Mouse (Mus musculus): ENCODE data around the gene Tspan31. TPM values are rescaled to one million over a fixed set of nuclear protein-coding genes. Genes with fewer than 3 reads are reported as not detected.

Gene Tspan31
- polyA plus RNA-seq (2014; fragmentation: Nextera tagmentation; extraction: Ambion mirVana): 92.4 and 114 TPM in 2 replicates

- H3K36me3 ChIP-seq (ENCODE audit: control insufficient read depth, insufficient read depth, low read length): peaks cover 35% of the 10 kb centered on the region
- H3K9me3 ChIP-seq (ENCODE audit: control insufficient read depth, low read length): no peaks in the 10 kb centered on the region
- WGBS: 2% methylated on average over 36 of the region's 36 CpGs
- peak; percentile 87 for ATAC-seq (replicated peaks; ENCODE audit: low FRiP score, low TSS enrichment, low read depth)
- peak; percentile 67 for DNase-seq (ENCODE audit: low spot score)
- peak within 1 kb of the TSS; percentile 89 for H3K27ac ChIP-seq (ENCODE audit: low read depth)
- peaks cover 2% of the 10 kb centered on the region; the same call in 1 of the 2 replicates for H3K27me3 ChIP-seq (replicated peaks; ENCODE audit: control insufficient read depth, insufficient read depth, low read length)
- H3K4me1 ChIP-seq (replicated peaks; ENCODE audit: control insufficient read depth, insufficient read depth, low read length): peaks cover 15% of the 10 kb centered on the region
- H3K4me2 ChIP-seq (ENCODE audit: low read length): peak within 1 kb of the TSS; percentile 90
- peak within 1 kb of the TSS; percentile 79 for H3K4me3 ChIP-seq (ENCODE audit: low read depth, low read length)
- H3K9ac ChIP-seq (ENCODE audit: low read length): peak within 1 kb of the TSS; percentile 77
Observed at GRCm38 (mm10) chr10:127070190-127071121, at the start of gene Tspan31. Tspan31 (minus strand) TSS chr10:127070264.

GRCm38 (mm10) chr10:127119229-127119628 lies 49.2 kb upstream of the Tspan31 start:
- H3K4me3 ChIP-seq (ENCODE audit: low read depth, low read length): no peak overlapping the region
- no peak overlapping the region for H3K4me2 ChIP-seq (ENCODE audit: low read length)
- no peaks in the 10 kb centered on the region for H3K27me3 ChIP-seq (replicated peaks; ENCODE audit: control insufficient read depth, insufficient read depth, low read length)
- ATAC-seq (replicated peaks; ENCODE audit: low FRiP score, low TSS enrichment, low read depth): no peak
- no peak overlapping the region for H3K9ac ChIP-seq (ENCODE audit: low read length)
- no peak overlapping the region for H3K27ac ChIP-seq (ENCODE audit: low read depth)
- DNase-seq (ENCODE audit: low spot score): no peak
- H3K9me3 ChIP-seq (ENCODE audit: control insufficient read depth, low read length): no peaks in the 10 kb centered on the region
- H3K4me1 ChIP-seq (replicated peaks; ENCODE audit: control insufficient read depth, insufficient read depth, low read length): peaks cover 13% of the 10 kb centered on the region
- peaks cover 42% of the 10 kb centered on the region for H3K36me3 ChIP-seq (ENCODE audit: control insufficient read depth, insufficient read depth, low read length)
- 92% methylated on average over 10 of the region's 10 CpGs for WGBS

- H3K27me3 ChIP-seq (replicated peaks; ENCODE audit: control insufficient read depth, insufficient read depth, low read length): no peaks in the 10 kb centered on the region
- peaks cover 42% of the 10 kb centered on the region for H3K36me3 ChIP-seq (ENCODE audit: control insufficient read depth, insufficient read depth, low read length)
- H3K4me1 ChIP-seq (replicated peaks; ENCODE audit: control insufficient read depth, insufficient read depth, low read length): peaks cover 13% of the 10 kb centered on the region
- no peak for DNase-seq (ENCODE audit: low spot score)
- H3K9me3 ChIP-seq (ENCODE audit: control insufficient read depth, low read length): no peaks in the 10 kb centered on the region
- H3K4me2 ChIP-seq (ENCODE audit: low read length): no peak overlapping the region
- ATAC-seq (replicated peaks; ENCODE audit: low FRiP score, low TSS enrichment, low read depth): no peak
- H3K4me3 ChIP-seq (ENCODE audit: low read depth, low read length): no peak overlapping the region
- H3K27ac ChIP-seq (ENCODE audit: low read depth): no peak overlapping the region
- no peak overlapping the region for H3K9ac ChIP-seq (ENCODE audit: low read length)
- 93% methylated on average over 11 of the region's 11 CpGs for WGBS
Observed at GRCm38 (mm10) chr10:127118470-127118869, 48.4 kb upstream of the Tspan31 start.

GRCm38 (mm10) chr10:127115068-127115467 lies 45.0 kb upstream of the Tspan31 start:
- ATAC-seq (replicated peaks; ENCODE audit: low FRiP score, low TSS enrichment, low read depth): no peak
- Histone ChIP-seq H3K9ac (ENCODE audit: low read length) (no peak overlapping the region), H3K4me1 (replicated peaks; ENCODE audit: control insufficient read depth, insufficient read depth, low read length) (0 out of 2 replicates have a peak, but pooled peaks cover under 1% of the 10 kb centered on the region), H3K27me3 (replicated peaks; ENCODE audit: control insufficient read depth, insufficient read depth, low read length) (no peaks in the 10 kb centered on the region), H3K9me3 (ENCODE audit: control insufficient read depth, low read length) (no peaks in the 10 kb centered on the region), H3K27ac (ENCODE audit: low read depth) (no peak overlapping the region), H3K36me3 (ENCODE audit: control insufficient read depth, insufficient read depth, low read length) (peaks cover 48% of the 10 kb centered on the region), H3K4me3 (ENCODE audit: low read depth, low read length) (no peak overlapping the region), H3K4me2 (ENCODE audit: low read length) (no peak overlapping the region)
- no peak for DNase-seq (ENCODE audit: low spot score)
- 87% methylated on average over 2 of the region's 2 CpGs for WGBS

- ATAC-seq (replicated peaks; ENCODE audit: low FRiP score, low TSS enrichment, low read depth) (no peak), DNase-seq (ENCODE audit: low spot score) (no peak)
- peaks cover 45% of the 10 kb centered on the region for H3K36me3 ChIP-seq (ENCODE audit: control insufficient read depth, insufficient read depth, low read length)
- no peak overlapping the region for H3K27ac ChIP-seq (ENCODE audit: low read depth)
- H3K4me1 ChIP-seq (replicated peaks; ENCODE audit: control insufficient read depth, insufficient read depth, low read length): no peaks in the 10 kb centered on the region
- 93% methylated on average over 11 of the region's 11 CpGs for WGBS
- H3K9me3 ChIP-seq (ENCODE audit: control insufficient read depth, low read length): no peaks in the 10 kb centered on the region
- no peak overlapping the region for H3K9ac ChIP-seq (ENCODE audit: low read length)
- H3K27me3 ChIP-seq (replicated peaks; ENCODE audit: control insufficient read depth, insufficient read depth, low read length): no peaks in the 10 kb centered on the region
- no peak overlapping the region for H3K4me2 ChIP-seq (ENCODE audit: low read length)
- no peak overlapping the region for H3K4me3 ChIP-seq (ENCODE audit: low read depth, low read length)
Observed at GRCm38 (mm10) chr10:127114408-127114807, 44.3 kb upstream of the Tspan31 start.

- ATAC-seq (replicated peaks; ENCODE audit: low FRiP score, low TSS enrichment, low read depth): no peak
- 88% methylated on average over 15 of the region's 15 CpGs for WGBS
- DNase-seq (ENCODE audit: low spot score): no peak
Observed at GRCm38 (mm10) chr10:127111001-127111887, 41.2 kb upstream of the Tspan31 start.

GRCm38 (mm10) chr10:127108262-127108583 lies 38.2 kb upstream of the Tspan31 start:
- Histone ChIP-seq H3K4me2 (ENCODE audit: low read length) (no peak overlapping the region), H3K36me3 (ENCODE audit: control insufficient read depth, insufficient read depth, low read length) (peaks cover 5% of the 10 kb centered on the region; the same call in 1 of the 2 replicates), H3K4me3 (ENCODE audit: low read depth, low read length) (no peak overlapping the region), H3K4me1 (replicated peaks; ENCODE audit: control insufficient read depth, insufficient read depth, low read length) (no peaks in the 10 kb centered on the region), H3K27me3 (replicated peaks; ENCODE audit: control insufficient read depth, insufficient read depth, low read length) (no peaks in the 10 kb centered on the region), H3K9me3 (ENCODE audit: control insufficient read depth, low read length) (no peaks in the 10 kb centered on the region), H3K27ac (ENCODE audit: low read depth) (no peak overlapping the region), H3K9ac (ENCODE audit: low read length) (no peak overlapping the region)
- DNase-seq (ENCODE audit: low spot score) (no peak), ATAC-seq (replicated peaks; ENCODE audit: low FRiP score, low TSS enrichment, low read depth) (no peak)
- 75% methylated on average over 3 of the region's 3 CpGs for WGBS

More at GRCm38 (mm10) chr10:127111001-127111887, 41.2 kb upstream of the Tspan31 start:
- no peaks in the 10 kb centered on the region for H3K9me3 ChIP-seq (ENCODE audit: control insufficient read depth, low read length)
- no peaks in the 10 kb centered on the region for H3K27me3 ChIP-seq (replicated peaks; ENCODE audit: control insufficient read depth, insufficient read depth, low read length)
- no peak overlapping the region for H3K4me2 ChIP-seq (ENCODE audit: low read length)
- no peak overlapping the region for H3K4me3 ChIP-seq (ENCODE audit: low read depth, low read length)
- H3K36me3 ChIP-seq (ENCODE audit: control insufficient read depth, insufficient read depth, low read length): peaks cover 15% of the 10 kb centered on the region
- no peak overlapping the region for H3K27ac ChIP-seq (ENCODE audit: low read depth)
- H3K4me1 ChIP-seq (replicated peaks; ENCODE audit: control insufficient read depth, insufficient read depth, low read length): no peaks in the 10 kb centered on the region
- H3K9ac ChIP-seq (ENCODE audit: low read length): no peak overlapping the region

GRCm38 (mm10) chr10:127107563-127108261 lies 37.6 kb upstream of the Tspan31 start:
- Histone ChIP-seq H3K4me3 (ENCODE audit: low read depth, low read length) (no peak overlapping the region), H3K27ac (ENCODE audit: low read depth) (no peak overlapping the region), H3K9ac (ENCODE audit: low read length) (no peak overlapping the region), H3K4me1 (replicated peaks; ENCODE audit: control insufficient read depth, insufficient read depth, low read length) (no peaks in the 10 kb centered on the region), H3K9me3 (ENCODE audit: control insufficient read depth, low read length) (no peaks in the 10 kb centered on the region), H3K4me2 (ENCODE audit: low read length) (no peak overlapping the region), H3K27me3 (replicated peaks; ENCODE audit: control insufficient read depth, insufficient read depth, low read length) (no peaks in the 10 kb centered on the region), H3K36me3 (ENCODE audit: control insufficient read depth, insufficient read depth, low read length) (peaks cover 3% of the 10 kb centered on the region; the same call in 1 of the 2 replicates)
- no peak for DNase-seq (ENCODE audit: low spot score)
- 86% methylated on average over 16 of the region's 16 CpGs for WGBS
- ATAC-seq (replicated peaks; ENCODE audit: low FRiP score, low TSS enrichment, low read depth): no peak
